Mouse (Mus musculus) CH12.LX (cell line): ENCODE results near the gene D1Pas1. TPM values are rescaled to one million over a fixed set of nuclear protein-coding genes. Genes with fewer than 3 reads are reported as not detected.

Experiments used
- DNase-seq: peaks from one replicate; pipeline ENCODE4 v3.0.0-alpha.2; 2013; ENCODE audit errors: extremely low read depth
- H3K27ac ChIP-seq: 2 replicates; pipeline ENCODE4 v1.5.1; 2012; ENCODE audit warnings: low read depth, mild to moderate bottlenecking, control low read depth, moderate library complexity; ENCODE audit not compliant: insufficient read depth
- H3K27me3 ChIP-seq: replicated peaks from 2 replicates; pipeline ENCODE3; 2012; ENCODE audit warnings: inconsistent platforms
- H3K36me3 ChIP-seq, 2 experiments: replicated peaks in 1 of 2; 2 replicates each; pipeline versions ENCODE3 to v1.6.1; 2012; ENCODE audit warnings: inconsistent platforms in 1 of 2, low read length in 1 of 2, mild to moderate bottlenecking in 1 of 2, mixed read lengths in 1 of 2, moderate library complexity in 1 of 2; ENCODE audit not compliant: control insufficient read depth in 1 of 2, insufficient read depth in 1 of 2
- H3K4me1 ChIP-seq, 2 experiments: 2 replicates each; pipeline ENCODE4 v1.6.1; 2012; ENCODE audit warnings: inconsistent platforms in 1 of 2, moderate library complexity in 1 of 2; ENCODE audit not compliant: insufficient read depth in 2 of 2, control insufficient read depth in 1 of 2
- H3K4me2 ChIP-seq: 2 replicates; pipeline ENCODE4 v1.6.1; 2012; ENCODE audit warnings: low read depth, mild to moderate bottlenecking, control low read depth; ENCODE audit not compliant: poor library complexity, insufficient read depth, severe bottlenecking
- H3K4me3 ChIP-seq, 3 experiments: fragments of 150-350 bp in 1 of 3; sonication (generic) in 1 of 3; replicated peaks in 1 of 3; 2 replicates each; pipeline versions ENCODE3 to v1.5.1; 2011 to 2012; ENCODE audit warnings: low read depth in 2 of 3, low read length in 2 of 3, mild to moderate bottlenecking in 2 of 3, moderate library complexity in 2 of 3, control low read depth in 1 of 3, improper control_type of control experiment in 1 of 3, inconsistent platforms in 1 of 3, mixed read lengths in 1 of 3; ENCODE audit not compliant: poor library complexity in 1 of 3
- H3K79me2 ChIP-seq: replicated peaks from 2 replicates; pipeline ENCODE4 v1.6.1; 2012; ENCODE audit warnings: mild to moderate bottlenecking, moderate library complexity; ENCODE audit not compliant: control insufficient read depth, poor library complexity, insufficient read depth, severe bottlenecking; ENCODE audit errors: extremely low read depth
- H3K9ac ChIP-seq: 2 replicates; pipeline ENCODE4 v1.6.1; 2012; ENCODE audit warnings: low read depth, mild to moderate bottlenecking, control low read depth, moderate library complexity; ENCODE audit not compliant: insufficient read depth
- H3K9me3 ChIP-seq: replicated peaks from 2 replicates; pipeline ENCODE3; 2012; ENCODE audit warnings: low read length, inconsistent platforms, mixed read lengths
- CHD1 ChIP-seq: IDR thresholded peaks from 2 replicates; pipeline ENCODE4 v1.6.1; 2012; ENCODE audit warnings: low read depth, low read length, improper control_type of control experiment, inconsistent platforms
- CHD2 ChIP-seq: IDR thresholded peaks from 2 replicates; pipeline ENCODE4 v1.6.1; 2011; ENCODE audit warnings: low read length, improper control_type of control experiment
- CTCF ChIP-seq, 2 experiments: IDR thresholded peaks in 1 of 2; conservative IDR thresholded peaks in 1 of 2; 2 replicates each; pipeline ENCODE4 v1.5.1; 2011 to 2012; ENCODE audit warnings: low read depth in 2 of 2, low read length in 2 of 2, improper control_type of control experiment in 1 of 2, inconsistent platforms in 1 of 2, mild to moderate bottlenecking in 1 of 2, moderate library complexity in 1 of 2
- E2F4 ChIP-seq: IDR thresholded peaks from 2 replicates; pipeline ENCODE4 v1.6.1; 2011; ENCODE audit warnings: low read depth, low read length, improper control_type of control experiment; ENCODE audit not compliant: insufficient replicate concordance
- ELF1 ChIP-seq: IDR thresholded peaks from 2 replicates; pipeline ENCODE4 v1.6.1; 2014; ENCODE audit warnings: low read depth, mild to moderate bottlenecking, inconsistent platforms, low read length, improper control_type of control experiment
- ETS1 ChIP-seq: conservative IDR thresholded peaks from 2 replicates; pipeline ENCODE4 v1.6.1; 2012; ENCODE audit warnings: low read depth, mild to moderate bottlenecking, inconsistent platforms, low read length, improper control_type of control experiment, moderate library complexity
- HCFC1 ChIP-seq: IDR thresholded peaks from 2 replicates; pipeline ENCODE4 v1.6.1; 2012; ENCODE audit warnings: low read depth, mild to moderate bottlenecking, inconsistent platforms, low read length, improper control_type of control experiment
- JUN ChIP-seq: IDR thresholded peaks from 2 replicates; pipeline ENCODE4 v1.6.1; 2011; ENCODE audit warnings: low read depth, mild to moderate bottlenecking, low read length, improper control_type of control experiment, moderate library complexity; ENCODE audit not compliant: insufficient read depth
- JUND ChIP-seq: conservative IDR thresholded peaks from 2 replicates; pipeline ENCODE4 v1.6.1; 2011; ENCODE audit warnings: low read depth, low read length, improper control_type of control experiment
- KAT2A ChIP-seq: IDR thresholded peaks from 2 replicates; pipeline ENCODE4 v1.6.1; 2012; ENCODE audit warnings: low read length, improper control_type of control experiment, inconsistent platforms; ENCODE audit not compliant: insufficient replicate concordance
- MAX ChIP-seq: IDR thresholded peaks from 2 replicates; pipeline ENCODE4 v1.6.1; 2011; ENCODE audit warnings: low read length, improper control_type of control experiment
- MAZ ChIP-seq: IDR thresholded peaks from 2 replicates; pipeline ENCODE4 v1.6.1; 2012; ENCODE audit warnings: low read depth, mild to moderate bottlenecking, inconsistent platforms, low read length, improper control_type of control experiment, moderate library complexity
- MEF2A ChIP-seq: IDR thresholded peaks from 2 replicates; pipeline ENCODE4 v1.6.1; 2014; ENCODE audit warnings: low read depth, mild to moderate bottlenecking, inconsistent platforms, low read length, improper control_type of control experiment, borderline replicate concordance
- NELFE ChIP-seq: IDR thresholded peaks from 2 replicates; pipeline ENCODE4 v1.6.1; 2011; ENCODE audit warnings: low read depth, low read length, improper control_type of control experiment
- NRF1 ChIP-seq: IDR thresholded peaks from 2 replicates; pipeline ENCODE4 v1.6.1; 2014; ENCODE audit warnings: low read depth, mild to moderate bottlenecking, inconsistent platforms, low read length, improper control_type of control experiment, moderate library complexity
- PAX5 ChIP-seq: IDR thresholded peaks from 2 replicates; pipeline ENCODE4 v1.6.1; 2012; ENCODE audit warnings: low read length, inconsistent platforms, mixed read lengths
- POLR2AphosphoS2 ChIP-seq: IDR thresholded peaks from 2 replicates; pipeline ENCODE4 v1.6.1; 2011; ENCODE audit warnings: low read depth, low read length, improper control_type of control experiment
- RAD21 ChIP-seq: IDR thresholded peaks from 2 replicates; pipeline ENCODE4 v1.6.1; 2011; ENCODE audit warnings: low read depth, mild to moderate bottlenecking, low read length, improper control_type of control experiment, moderate library complexity
- RCOR1 ChIP-seq: conservative IDR thresholded peaks from 2 replicates; pipeline ENCODE4 v1.6.1; 2012; ENCODE audit warnings: low read depth, mild to moderate bottlenecking, inconsistent platforms, low read length, improper control_type of control experiment
- SIN3A ChIP-seq: IDR thresholded peaks from 2 replicates; pipeline ENCODE4 v1.6.1; 2012; ENCODE audit warnings: low read length, improper control_type of control experiment, inconsistent platforms
- SMC3 ChIP-seq: IDR thresholded peaks from 2 replicates; pipeline ENCODE4 v1.6.1; 2011; ENCODE audit warnings: low read depth, low read length, improper control_type of control experiment
- UBTF ChIP-seq: IDR thresholded peaks from 2 replicates; pipeline ENCODE4 v1.6.1; 2012; ENCODE audit warnings: low read depth, mild to moderate bottlenecking, inconsistent platforms, low read length, improper control_type of control experiment, moderate library complexity
- USF1 ChIP-seq: IDR thresholded peaks from 2 replicates; pipeline ENCODE4 v1.6.1; 2014; ENCODE audit warnings: low read depth, mild to moderate bottlenecking, inconsistent platforms, low read length, improper control_type of control experiment
- USF2 ChIP-seq: conservative IDR thresholded peaks from 2 replicates; pipeline ENCODE4 v1.6.1; 2011; ENCODE audit warnings: low read depth, low read length, improper control_type of control experiment
- ZC3H11A ChIP-seq: IDR thresholded peaks from 2 replicates; pipeline ENCODE4 v1.6.1; 2012; ENCODE audit warnings: low read depth, mild to moderate bottlenecking, inconsistent platforms, low read length, improper control_type of control experiment
- ZKSCAN1 ChIP-seq: IDR thresholded peaks from 2 replicates; pipeline ENCODE4 v1.6.1; 2012; ENCODE audit warnings: low read depth, inconsistent platforms, low read length, improper control_type of control experiment, borderline replicate concordance
- ZNF384 ChIP-seq: IDR thresholded peaks from 2 replicates; pipeline ENCODE4 v1.6.1; 2012; ENCODE audit warnings: low read depth, low read length, improper control_type of control experiment, inconsistent platforms
- dilution Hi-C: fragments of 300-500 bp; cut with MboI; formaldehyde crosslinking; loops from 2 replicates; pipeline ENCODE4 v1.14.3; 2020; ENCODE audit warnings: low sequenced_read_pairs; ENCODE audit not compliant: extremely low pct_unique_long_range_greater_than_20kb, extremely low pct_ligation_motif_present
- in situ Hi-C: fragments of 300-500 bp; cut with MboI; formaldehyde crosslinking; loops from 3 replicates; pipeline ENCODE4 v1.14.3; 2019; ENCODE audit warnings: low sequenced_read_pairs, low pct_ligation_motif_present, low pct_unique_long_range_greater_than_20kb, mixed read lengths
- polyA plus RNA-seq: library from polyadenylated mRNA; unstranded; fragments of >175 nt; gene quantifications from 2 replicates; pipeline ENCODE4 v1.2.1, GENCODE M21; 2012; ENCODE audit warnings: low read depth; ENCODE audit not compliant: insufficient read length
- total RNA-seq, 2 experiments: library from RNA; depleted of rRNA; stranded (reverse); fragments of 300-350 nt in 1 of 2; fragments of >200 nt in 1 of 2; gene quantifications; 2 replicates each; pipeline ENCODE4 v1.2.3; 2012 to 2014

The D1Pas1 gene
- total and polyA plus RNA-seq, 3 experiments: not detected

DNA sequence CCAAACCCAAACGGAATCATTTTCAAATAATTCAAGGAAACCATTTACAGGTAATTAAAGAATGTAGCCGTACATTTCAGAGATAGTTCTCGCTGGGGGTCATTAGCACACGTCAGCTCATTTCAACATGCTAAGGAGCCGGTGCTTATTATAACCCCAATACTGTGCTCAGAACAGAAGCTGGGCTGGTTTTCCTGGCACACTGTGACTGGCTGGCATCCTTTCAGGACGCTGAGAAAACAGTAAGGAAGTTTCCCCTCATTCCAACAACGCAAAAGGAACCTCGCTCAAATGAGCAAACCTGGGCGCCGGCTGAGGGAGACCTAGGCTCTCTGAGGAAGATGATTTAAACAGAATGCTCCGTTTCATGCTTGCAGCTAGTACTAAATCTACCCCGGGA lies 43.2 kb upstream of the D1Pas1 start:
- dilution Hi-C loops: no loop called here

DNA sequence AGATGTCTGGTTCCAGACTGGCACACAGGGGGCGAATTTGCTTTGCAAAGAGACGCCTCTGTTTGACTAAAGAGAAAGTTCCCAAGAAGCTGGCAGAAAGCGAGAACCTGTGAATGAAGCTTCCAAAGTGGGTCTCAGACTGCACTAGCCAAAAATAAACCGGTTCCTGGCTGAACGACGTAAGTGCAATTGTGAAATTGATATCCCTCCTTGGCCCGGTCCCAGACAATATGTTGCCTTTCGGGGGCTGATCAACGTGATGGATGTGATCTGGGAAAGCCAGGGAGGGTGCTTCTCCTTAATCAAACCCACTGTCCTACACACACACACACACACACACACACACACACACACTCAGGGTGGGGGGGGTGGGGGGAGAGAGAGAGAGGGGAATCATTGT lies 41.8 kb upstream of the D1Pas1 start:
- H3K4me3 ChIP-seq: no peak overlapping the region
- in situ Hi-C loops (no loop called here), dilution Hi-C loops (no loop called here)
- no peaks in the 10 kb centered on the region for H3K79me2 ChIP-seq
- H3K9me3 ChIP-seq: no peaks in the 10 kb centered on the region
- H3K27ac ChIP-seq: no peak overlapping the region
- H3K4me1 ChIP-seq: peaks cover 0 to 24% of the 10 kb centered on the region in 2 experiments; a peak in 2 of 4 replicates
- H3K9ac ChIP-seq: no peak overlapping the region
- TF ChIP-seq MAX: no peak
- TF ChIP-seq NRF1: no peak
- no peak for TF ChIP-seq CHD2
- TF ChIP-seq POLR2AphosphoS2: no peak
- TF ChIP-seq MEF2A: no peak
- TF ChIP-seq CHD1: no peak
- TF ChIP-seq CTCF (conservative IDR thresholded peaks at IDR 0.05 in 1 of 2, IDR thresholded peaks at IDR 0.05 in 1 of 2; ENCODE audit: low read depth in 2 of 2, low read length in 2 of 2): no peak
- no peak for TF ChIP-seq USF2
- no peak for TF ChIP-seq UBTF
- no peak for TF ChIP-seq ELF1
- no peak for TF ChIP-seq JUN
- TF ChIP-seq E2F4: no peak
- no peak for TF ChIP-seq RAD21
- TF ChIP-seq ZNF384: no peak
- no peak for TF ChIP-seq MAZ
- no peak for TF ChIP-seq ZKSCAN1
- TF ChIP-seq SIN3A: no peak
- TF ChIP-seq KAT2A: no peak
- no peak for TF ChIP-seq ETS1
- H3K4me2 ChIP-seq: no peak overlapping the region
- no peaks in the 10 kb centered on the region for H3K27me3 ChIP-seq
- DNase-seq: no peak
- H3K36me3 ChIP-seq: no peaks in the 10 kb centered on the region

More for the DNA sequence above, 43.2 kb upstream of the D1Pas1 start:
- DNase-seq: no peak
- H3K27ac ChIP-seq: no peak overlapping the region
- H3K79me2 ChIP-seq: no peaks in the 10 kb centered on the region
- no peak overlapping the region for H3K4me2 ChIP-seq
- TF ChIP-seq ZC3H11A: no peak
- no peak for TF ChIP-seq ELF1
- TF ChIP-seq POLR2AphosphoS2: no peak
- TF ChIP-seq SMC3: no peak
- TF ChIP-seq RCOR1: no peak
- TF ChIP-seq MEF2A: no peak
- TF ChIP-seq E2F4: no peak
- no peak for TF ChIP-seq KAT2A
- no peak for TF ChIP-seq JUND
- no peak for TF ChIP-seq NELFE
- TF ChIP-seq JUN: no peak
- TF ChIP-seq PAX5: no peak
- no peak for TF ChIP-seq ZNF384
- no peak for TF ChIP-seq USF1
- no peak for TF ChIP-seq SIN3A
- TF ChIP-seq HCFC1: no peak
- no peak for TF ChIP-seq CHD2
- no peak for TF ChIP-seq MAZ
- H3K27me3 ChIP-seq: no peaks in the 10 kb centered on the region
- in situ Hi-C loops: no loop called here
- H3K4me1 ChIP-seq: peaks cover 0 to 16% of the 10 kb centered on the region in 2 experiments; a peak in 2 of 4 replicates
- H3K36me3 ChIP-seq: no peaks in the 10 kb centered on the region
- no peak overlapping the region for H3K4me3 ChIP-seq
- H3K9ac ChIP-seq: no peak overlapping the region
- H3K9me3 ChIP-seq: no peaks in the 10 kb centered on the region
